Mouse (Mus musculus): ENCODE results near the gene Exog.

Exog gene

DNA sequence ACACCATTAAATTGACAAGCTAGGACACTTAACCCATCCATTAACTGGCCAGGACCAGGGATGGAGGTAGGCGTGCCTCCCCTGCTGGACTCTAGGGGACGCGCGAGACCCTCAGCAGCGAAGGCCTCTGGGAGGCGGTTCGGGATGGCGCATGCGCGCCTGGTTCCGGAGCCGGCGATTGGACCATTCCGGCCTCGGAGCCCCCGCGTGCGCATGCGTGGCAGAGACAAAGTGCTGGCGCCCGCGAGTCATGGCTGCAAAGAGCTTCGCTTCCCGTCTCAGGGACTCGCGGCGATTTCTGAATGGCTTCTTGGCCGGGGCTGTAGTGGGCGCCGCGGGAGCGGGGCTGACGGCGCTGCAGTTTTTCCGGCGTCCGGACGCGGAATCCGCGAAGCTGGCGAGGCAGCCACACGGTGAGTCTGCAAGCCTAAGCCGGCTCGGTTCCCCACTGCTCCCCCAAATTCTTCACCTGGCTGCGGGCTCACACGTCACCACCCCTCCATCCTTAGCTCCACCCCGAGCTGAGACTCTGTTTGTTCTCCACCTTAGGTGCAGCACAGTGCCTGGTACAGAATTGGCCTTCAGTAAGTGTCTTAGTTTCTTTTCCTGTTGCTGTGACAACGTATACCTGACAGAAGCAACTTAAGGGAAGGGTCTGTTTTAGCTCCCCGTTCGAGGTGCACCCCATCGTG is at the start of gene Exog:
TSS of gene Exog (plus strand) at position 206 of the 692 bp plus-strand sequence.
- peak; percentile 99 for DNase-seq (ENCODE audit: low spot score)

DNA sequence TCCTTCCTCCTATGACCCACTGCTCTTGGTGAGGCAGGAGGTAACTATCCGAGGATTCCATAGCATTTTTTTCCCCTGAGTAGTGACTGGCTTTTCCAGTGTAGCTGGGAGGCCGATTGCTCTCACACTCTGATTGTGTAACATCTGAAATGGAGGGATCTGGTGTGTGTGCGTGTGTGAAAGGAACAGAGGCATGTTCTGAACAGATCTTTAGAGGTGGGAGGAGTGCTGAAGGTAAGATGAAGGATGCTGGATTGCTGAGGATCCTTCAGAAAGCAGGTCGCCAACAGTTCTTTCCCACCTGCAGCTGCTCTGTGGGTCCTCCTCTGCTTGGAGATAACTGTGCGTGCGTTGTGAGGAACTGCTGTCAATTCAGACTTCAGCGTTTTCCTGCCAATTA is 43.4 kb upstream of the Exog start:
- peak; percentile 9 for DNase-seq (ENCODE audit: low spot score)

DNA sequence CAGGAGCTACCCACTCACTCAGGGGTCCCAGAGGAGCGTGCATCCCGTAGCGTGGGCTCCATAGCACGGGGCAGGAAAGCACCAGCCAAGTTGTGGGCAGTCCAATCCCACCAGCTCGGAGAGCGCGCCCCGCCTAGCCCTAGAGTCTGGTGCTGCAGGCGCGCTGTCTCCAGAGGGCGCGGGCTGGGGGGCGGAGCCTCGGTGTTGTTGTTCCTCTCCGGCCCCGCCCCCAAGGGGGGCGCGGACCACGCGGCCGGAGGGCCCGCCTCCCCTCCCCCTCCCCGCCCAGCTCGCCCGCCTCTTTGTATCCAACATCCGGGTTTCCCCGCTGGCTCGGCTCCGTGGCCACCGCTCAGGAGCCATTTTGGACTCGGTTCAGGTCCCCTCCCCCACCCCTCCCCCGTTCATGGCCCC is 42.9 kb upstream of the Exog start, which contains the start of gene Acvr2b:
TSS of gene Acvr2b (plus strand) at position 318 of the 414 bp plus-strand sequence.
- peak; percentile 91 for DNase-seq (ENCODE audit: low spot score)

DNA sequence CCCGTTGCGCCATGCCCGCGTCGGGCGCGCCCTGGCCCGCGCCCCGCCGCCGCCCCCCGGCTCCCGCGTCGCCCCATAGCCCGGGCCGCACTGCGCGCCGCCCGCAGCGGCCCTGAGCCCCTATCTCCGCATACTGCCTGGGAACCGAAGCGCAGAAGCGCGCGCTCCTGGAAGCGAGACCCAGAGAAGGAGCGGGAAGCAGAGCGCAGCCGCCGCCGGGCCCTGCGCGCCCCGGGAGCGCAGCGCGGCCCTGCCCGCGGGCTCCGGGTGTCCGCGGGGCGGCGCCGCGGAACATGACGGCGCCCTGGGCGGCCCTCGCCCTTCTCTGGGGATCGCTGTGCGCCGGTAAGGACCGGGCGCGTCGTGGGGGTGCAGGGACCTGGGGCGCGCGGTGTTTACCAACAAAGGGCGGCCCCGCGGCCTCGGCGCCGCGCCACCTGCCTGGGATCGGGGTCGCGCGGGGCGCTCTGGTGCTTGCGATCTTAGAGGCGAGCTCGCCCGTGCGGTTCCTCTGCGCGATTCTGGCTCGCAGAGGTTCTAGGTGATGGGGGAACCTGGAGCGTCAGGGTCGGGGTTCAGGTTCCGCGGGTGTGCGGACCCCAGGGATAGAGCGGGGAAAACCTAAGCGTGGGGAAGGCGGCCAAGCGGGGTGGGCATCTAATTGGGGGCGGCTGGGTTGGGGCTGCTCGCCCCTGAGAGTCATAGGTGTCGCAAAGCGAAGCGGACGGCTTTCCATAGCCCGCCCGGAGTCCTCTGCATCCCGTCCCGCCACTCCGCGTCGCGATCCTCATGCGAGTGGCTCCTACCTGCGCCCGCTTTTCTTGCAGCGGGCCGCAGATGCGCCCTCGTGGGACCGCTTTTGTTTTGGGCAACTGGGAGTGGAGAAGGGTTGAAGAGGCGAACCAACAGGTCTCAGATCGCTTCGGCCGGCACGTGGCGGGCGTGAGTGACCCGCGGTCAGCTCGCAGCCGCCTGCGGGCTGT is 42.2 kb upstream of the Exog start:
- DNase-seq (ENCODE audit: low spot score): peak; percentile 47

DNA sequence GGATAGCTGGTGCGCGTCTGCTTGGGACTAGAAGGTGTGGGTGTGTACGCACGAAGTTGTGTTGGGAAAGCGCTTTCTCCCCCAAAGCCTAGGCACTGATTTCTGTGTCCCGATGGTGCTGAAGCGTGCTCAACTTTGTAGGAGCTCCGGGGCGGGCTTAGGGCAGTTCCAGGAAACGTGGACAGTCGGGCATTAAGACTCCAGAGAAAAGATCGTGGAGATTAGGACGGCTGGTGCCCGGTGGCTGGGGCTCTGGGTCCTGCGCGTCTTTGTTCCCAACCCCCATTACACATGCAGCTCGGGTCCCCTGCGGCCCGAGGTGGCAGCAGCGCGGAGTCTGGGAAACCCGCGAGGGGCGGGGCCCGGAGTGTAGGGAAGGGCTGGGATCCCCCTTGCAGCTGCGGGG is 41.5 kb upstream of the Exog start:
- DNase-seq (ENCODE audit: low spot score): peak; percentile 18

DNA sequence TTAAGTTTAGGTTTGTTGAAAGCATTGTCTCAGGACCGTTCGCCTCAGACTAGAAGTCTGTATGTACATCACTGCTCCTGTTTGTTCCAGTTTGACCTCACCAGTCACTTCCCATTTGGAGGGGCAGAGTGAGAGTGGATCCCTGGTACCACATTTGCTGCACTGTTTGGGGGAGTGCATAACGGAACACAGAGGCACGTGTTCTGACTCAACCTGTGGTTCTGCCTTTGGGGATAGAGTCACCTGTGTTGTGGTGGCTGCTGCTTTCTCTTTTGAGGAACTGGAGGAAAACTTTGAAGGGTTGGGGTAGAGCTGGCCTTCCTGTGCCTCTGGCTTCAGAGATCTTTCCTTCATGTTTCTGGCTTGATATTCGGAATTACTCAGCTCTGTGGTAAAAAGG is 40.7 kb upstream of the Exog start:
- no peak for DNase-seq (ENCODE audit: low spot score)

DNA sequence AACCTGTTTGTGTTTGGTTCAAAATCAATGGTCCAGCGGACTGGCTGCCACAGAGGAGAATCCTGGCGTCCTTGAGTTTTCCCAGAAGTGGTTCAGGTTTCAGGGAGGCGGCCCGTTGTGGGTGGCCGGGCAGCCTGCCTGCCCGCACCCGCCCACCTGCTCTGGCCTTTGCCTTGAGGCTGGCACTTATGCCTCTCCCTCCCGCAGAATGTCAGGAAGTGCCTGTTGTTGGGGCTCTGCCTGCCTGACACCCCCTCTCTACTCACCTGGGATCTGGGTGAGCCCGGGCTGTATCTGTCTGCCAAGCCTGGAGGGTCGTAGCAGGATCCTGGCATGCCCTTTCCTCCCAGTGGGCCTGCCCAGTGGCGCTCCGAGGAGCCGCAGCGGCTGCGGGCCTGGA is 36.9 kb upstream of the Exog start:
- DNase-seq (ENCODE audit: low spot score): no peak

DNA sequence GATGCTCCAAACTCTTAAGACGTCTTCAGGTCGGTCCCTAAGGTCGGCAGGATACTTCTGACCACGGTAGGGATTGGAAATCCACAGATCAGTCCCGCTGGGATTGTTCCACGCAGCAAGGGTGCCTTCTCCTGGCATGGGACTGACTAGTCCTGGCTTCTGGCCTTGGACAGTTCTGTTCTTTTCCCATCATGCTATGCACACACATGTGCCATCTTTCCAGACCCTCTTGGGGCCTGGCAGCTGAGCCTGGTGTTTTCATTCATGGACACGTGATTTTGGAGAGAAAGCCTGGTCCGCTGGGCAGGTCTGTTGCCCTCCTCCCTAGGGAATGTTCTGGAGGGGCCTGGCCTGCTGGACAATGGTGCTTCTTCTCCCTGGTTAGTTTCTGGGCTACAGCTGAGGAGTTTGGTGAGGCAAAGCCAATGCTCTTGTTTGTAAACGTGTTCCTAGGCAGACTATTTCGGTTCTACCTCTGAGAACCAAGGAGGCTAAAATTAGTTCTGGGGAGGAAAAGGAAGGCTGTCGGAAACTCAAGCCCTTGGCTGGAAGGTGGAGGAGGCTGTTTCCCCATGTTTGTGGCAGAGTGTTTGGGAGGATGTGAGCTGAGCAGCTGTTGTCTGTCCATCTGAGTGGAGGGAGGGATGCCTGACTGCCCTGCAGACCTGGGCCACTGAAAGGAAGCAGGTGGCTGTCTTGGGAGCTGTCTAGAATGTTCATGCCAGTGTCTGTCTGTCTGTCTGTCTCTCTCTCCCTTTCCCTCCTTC is 35.7 kb upstream of the Exog start:
- no peak for DNase-seq (ENCODE audit: low spot score)

DNA sequence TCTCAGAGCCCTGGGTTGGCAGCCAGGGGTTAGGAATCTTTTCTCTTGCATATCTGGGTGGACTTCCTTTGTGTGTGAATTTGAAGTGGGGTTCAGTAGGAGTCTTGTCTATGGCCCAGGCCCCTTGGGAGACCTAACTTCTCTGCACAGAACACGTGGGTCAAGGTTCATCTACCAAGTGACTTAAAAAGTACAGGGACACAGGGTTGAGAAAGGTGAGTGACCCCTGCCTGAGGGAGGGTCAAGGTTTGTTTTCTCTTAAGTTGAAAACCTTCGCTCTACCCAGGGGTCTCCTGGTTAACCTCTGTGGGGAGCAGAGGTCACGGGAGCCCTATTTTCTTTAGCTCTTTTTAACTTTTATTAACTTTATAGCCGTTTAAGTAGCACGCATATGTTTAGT is 34.9 kb upstream of the Exog start:
- DNase-seq (ENCODE audit: low spot score): no peak

DNA sequence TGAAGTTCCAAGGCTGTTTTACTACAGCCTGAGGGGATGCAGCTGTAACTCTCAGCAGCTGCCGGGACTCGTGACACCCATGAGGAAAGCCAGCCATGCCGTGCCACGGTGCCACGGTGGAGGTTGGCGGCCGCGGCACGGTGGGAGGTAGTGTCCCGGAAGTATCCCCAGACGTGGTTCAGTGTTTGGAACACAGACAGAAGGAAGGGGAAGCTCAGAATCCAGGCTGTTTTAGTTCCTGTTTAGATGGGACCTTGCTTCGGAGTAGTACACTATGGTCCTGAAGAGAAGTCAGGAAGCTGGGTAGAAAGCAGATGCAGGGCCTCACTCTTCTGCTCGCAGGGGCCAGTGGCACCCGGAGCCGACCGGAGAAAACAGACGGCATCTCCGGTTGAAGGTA is 26.7 kb upstream of the Exog start:
- no peak for DNase-seq (ENCODE audit: low spot score)

DNA sequence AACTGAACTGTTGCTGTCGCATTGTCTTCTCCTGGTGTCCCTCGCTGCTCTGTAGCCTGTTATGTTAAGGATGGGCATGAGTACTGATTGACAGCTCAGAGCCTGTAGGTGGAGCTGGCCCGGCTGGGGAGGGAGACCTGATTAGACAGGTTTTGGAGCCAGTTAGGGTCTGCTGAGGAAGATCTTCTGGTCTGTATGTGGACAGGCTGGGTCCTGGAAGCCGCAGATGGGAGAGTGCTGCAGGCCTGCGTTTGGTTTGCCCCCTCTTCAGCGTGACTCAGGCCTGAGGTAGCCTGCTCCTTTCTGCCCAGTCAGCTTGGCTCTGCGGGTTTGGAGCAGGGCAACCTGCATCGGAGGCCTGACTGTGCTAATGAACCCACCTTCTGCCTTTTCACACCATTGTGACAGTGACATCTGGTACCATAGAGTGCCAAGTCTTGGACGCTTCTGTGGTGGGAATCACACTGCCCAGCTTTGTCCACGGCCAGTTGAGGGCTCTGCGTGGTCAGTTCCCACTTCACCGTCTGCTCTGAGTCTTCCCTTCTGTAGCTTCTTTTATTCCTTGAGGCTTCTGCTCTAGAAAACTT is 24.8 kb upstream of the Exog start:
- no peak for DNase-seq (ENCODE audit: low spot score)

DNA sequence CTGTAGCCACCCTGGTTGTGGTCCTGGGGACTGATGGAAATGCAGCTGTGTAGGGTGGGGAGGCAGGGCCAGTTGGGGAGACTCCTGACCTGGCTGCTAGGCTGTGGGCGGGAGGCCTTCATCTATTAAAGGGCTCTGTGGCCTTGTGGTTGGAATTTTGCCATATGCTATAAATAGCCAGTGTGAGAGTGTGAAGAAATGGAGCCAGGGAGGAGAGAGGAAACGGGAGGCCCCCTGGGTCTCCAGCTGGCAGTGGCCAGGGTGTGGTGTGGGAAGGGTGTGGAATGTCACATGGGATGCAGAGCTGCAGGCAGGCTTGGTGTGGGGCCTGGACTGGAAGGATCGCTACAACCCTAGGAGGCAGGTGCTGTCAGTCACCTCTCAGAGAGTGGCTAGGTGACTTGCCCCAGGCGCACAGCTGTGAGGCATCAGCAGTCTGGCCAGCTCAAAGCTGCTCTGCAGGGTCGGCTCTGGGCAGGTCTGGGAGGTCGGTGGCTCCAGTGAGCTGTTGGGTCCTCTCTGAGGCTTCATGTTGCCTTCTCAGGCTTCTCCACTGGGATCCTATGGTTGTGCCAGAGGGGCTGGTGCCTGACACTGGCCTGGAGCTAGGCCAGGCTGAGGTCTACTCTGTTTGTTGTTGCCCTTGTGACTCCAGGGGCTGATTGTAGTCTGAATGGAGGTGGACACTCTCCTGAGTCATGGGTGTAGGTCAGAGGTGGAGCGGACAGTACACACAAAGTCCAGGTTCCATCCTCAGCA is 19.3 kb upstream of the Exog start:
- DNase-seq (ENCODE audit: low spot score): no peak

DNA sequence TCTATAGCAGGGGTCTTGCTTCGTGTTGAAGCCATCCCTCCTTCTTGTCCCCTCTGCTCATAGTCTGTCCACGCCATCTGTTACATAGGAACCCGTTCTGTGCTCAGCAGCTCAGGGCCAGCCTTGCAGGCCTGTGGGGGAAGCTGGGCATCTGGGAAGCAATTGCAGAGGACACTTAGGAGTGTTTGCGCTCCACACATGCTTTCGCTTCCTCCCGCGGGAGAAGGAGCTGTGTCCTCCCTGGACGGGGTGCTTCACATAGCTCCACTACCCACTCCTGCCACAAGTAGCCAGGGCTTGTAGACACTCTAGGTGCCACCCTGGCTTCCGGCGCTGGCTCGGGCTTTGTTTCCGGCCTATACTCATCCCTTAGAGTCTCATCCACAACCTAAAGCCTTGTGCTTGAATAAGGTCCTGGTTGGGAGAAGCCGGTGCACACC is 18.7 kb upstream of the Exog start:
- DNase-seq (ENCODE audit: low spot score): no peak

DNA sequence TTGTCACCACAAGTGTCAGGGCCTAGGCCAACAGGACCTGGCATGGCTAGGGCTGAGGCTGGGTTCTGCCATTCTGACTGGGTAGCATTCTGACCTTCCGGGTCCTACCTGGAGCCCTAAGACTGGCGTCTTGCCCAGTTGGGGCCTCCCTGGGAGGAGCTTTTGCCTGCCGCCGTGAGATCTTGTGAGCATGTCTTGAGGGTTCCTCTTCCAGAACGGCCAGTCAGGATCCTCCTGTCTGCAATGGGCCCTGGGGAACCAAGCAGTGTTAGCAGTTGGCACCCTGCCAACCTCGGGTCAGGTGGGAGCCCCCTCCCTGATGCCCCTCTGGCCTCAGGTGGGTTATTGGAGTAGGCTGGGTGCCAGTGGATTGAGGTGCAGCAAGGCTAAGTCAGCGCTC is 18.3 kb upstream of the Exog start:
- no peak for DNase-seq (ENCODE audit: low spot score)

DNA sequence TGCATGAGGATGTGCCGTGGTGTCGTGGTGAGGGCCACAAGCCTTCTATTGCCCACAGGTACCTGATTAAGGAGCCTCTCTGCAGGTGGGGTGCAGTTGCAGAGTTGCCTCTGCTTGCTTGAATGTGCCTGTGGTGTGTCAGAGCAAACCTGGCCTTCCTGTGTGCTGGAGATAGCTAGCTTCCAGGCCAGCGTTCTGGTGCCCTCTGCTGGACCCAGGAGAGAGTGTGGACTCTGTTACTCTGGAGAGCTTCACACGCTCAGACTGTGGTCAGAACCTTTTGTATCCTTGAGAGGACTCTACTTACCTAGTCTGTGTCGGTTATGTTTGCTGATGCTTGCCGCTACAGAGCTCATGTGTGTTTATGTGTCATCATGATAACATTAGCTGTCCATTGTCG is 14.4 kb upstream of the Exog start:
- peak; percentile 72 for DNase-seq (ENCODE audit: low spot score)

DNA sequence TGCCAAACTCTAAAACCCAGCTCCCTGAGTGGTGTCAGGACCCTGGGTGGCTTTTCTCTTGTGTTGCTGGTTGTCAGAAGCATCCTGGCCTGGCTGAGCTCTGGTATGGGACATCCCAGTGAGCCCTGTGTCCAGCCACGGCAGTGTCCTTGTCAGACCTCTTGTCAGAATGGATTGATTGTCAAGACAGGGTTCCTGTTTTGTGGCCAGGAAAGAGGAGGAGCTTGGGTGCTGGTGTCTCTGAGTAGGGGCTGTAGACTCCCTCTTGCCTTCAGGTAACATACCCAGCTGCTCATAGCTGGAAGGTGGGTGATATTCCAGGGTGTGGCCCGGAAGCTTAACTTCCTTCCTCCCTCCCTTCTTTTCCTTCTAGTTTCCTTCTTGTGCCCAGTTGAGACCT is 8.9 kb upstream of the Exog start:
- no peak for DNase-seq (ENCODE audit: low spot score)

DNA sequence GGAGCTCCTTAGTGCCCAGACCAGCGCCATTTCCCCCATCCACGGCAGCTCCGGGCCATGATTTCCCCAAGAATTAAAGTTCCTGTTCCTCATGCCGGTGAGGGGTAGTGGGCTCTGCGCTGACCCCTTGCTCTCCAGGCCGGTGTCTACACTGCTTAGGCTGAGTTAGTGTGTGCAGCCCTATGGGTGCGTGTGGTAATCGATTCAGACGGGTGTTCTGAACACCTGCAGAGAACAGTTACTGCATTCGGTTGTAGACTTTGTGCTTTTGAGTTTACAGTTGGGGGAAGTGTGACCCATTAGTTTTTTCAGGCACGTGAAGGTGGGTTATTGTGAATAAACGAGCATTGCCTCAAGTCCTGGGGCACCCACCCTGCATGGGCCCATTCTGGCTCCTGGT is 6.7 kb upstream of the Exog start:
- no peak for DNase-seq (ENCODE audit: low spot score)

DNA sequence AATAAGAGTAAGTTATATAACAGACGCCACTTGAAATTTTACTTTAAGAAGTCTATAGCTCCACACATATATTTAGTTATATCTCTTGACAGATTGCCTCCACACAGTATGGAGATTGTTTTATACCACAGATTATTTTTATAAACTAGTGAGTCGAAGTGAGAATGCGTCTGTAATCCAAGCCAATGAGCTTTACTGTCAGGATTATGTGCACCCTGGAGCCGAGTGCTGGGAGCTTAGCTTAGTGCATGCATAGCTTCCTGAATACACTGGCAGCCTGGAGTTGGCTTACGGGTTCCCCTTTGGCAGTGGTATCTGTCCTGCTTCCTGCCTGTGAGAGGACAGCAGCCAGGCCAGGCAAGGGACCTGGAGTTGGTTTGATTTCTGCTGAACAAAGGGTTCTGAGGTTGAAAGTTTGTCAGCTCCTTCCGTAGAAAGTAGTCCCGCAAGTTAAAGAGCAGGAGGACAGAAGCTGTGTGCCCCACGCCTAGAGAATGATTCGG is 6.2 kb upstream of the Exog start:
- DNase-seq (ENCODE audit: low spot score): no peak

DNA sequence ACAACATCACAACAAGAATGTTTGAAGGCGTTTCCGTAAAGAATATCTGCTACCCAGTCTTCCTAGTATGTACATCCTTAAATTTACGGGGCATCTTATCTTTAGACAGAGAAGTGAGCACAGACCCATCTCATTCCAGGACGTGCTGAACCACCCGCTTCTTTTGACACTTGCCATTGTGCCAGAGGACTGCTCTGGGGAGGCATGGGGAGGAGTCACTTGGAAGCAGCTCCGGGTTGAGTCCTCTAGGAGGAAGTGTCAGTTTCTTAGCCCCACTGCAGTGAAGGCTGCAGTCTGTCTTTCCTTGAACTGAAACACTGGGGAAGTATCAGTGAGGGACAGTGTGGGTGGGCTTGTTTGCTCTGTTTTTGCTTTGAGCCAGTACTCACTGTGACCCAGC is 994 bp downstream of the Exog start:
- DNase-seq (ENCODE audit: low spot score): no peak

DNA sequence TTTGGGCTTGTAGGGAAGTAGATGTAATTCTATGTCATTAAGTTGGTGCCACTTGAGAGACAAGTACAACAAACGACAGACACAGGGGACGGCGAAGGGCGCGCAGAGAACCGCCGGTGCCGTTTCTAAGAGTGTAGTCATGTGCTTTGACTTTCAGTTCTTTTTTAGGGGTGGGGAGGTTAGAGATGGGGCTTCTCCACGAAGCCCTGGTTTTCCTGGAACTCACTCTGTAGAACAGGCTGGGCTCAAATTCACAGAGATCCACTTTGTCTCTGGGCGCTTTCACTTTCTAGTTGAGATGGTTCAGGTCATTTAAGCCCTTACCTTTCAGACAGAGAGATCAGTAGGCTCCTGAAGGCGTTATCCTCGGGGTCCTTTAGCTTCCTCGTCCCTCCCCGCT is 11.2 kb downstream of the Exog start:
- DNase-seq (ENCODE audit: low spot score): no peak

DNA sequence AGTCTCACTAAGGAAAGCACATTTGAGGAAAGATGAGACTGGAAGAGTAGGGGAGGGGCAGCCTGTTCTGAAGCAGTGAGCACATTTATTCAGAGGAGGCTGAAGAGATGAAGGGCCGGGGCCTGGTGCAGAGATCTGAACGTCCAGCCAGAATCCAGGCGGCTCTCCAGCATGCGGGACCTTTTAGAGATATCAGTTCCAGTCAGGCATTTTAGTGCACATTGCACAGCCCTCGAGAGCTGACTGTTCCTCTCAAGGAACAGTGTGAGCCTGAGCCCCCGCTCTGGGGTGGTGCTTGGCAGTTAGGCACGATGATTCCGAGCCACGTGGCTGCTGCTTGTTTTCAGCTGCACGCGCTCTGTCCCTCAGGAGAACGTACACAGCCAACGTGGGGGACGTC is 12.4 kb downstream of the Exog start:
- DNase-seq (ENCODE audit: low spot score): no peak

All from urinary bladder, postnatal 25 days (tissue).